Mouse (Mus musculus) small intestine, adult 2 months (tissue): ENCODE measurements around the gene Poc1b. TPM values are rescaled to one million over a fixed set of nuclear protein-coding genes. Genes with fewer than 3 reads are reported as not detected.

Experiments
- H3K27ac ChIP-seq: fragments of 200-500 bp; 2 replicates; pipeline ENCODE4 v1.5.1; 2012; ENCODE audit warnings: low read depth, low read length, control low read depth, inconsistent platforms; ENCODE audit not compliant: insufficient read depth
- H3K27me3 ChIP-seq: fragments of 200-500 bp; 2 replicates; pipeline ENCODE4 v1.6.1; 2012; ENCODE audit warnings: mild to moderate bottlenecking, moderate library complexity, low read length, inconsistent platforms; ENCODE audit not compliant: control insufficient read depth, insufficient read depth
- H3K36me3 ChIP-seq: fragments of 200-500 bp; 2 replicates; pipeline ENCODE4 v1.6.1; 2012; ENCODE audit warnings: mild to moderate bottlenecking, low read length, control low read depth, inconsistent platforms; ENCODE audit not compliant: control insufficient read depth, insufficient read depth
- H3K4me1 ChIP-seq: fragments of 200-500 bp; 2 replicates; pipeline ENCODE4 v1.6.1; 2012; ENCODE audit warnings: low read length, inconsistent platforms, mixed read lengths; ENCODE audit not compliant: control insufficient read depth, insufficient read depth, insufficient read length
- H3K4me3 ChIP-seq: fragments of 200-500 bp; 2 replicates; pipeline ENCODE4 v1.5.1; 2012; ENCODE audit warnings: low read depth, mild to moderate bottlenecking, control low read depth, inconsistent platforms, low read length, moderate library complexity
- CTCF ChIP-seq: fragments of 200-500 bp; IDR thresholded peaks from 2 replicates; pipeline ENCODE4 v1.5.1; 2012; ENCODE audit warnings: low read depth, mild to moderate bottlenecking, control low read depth, inconsistent platforms, low read length, moderate library complexity, mixed read lengths; ENCODE audit not compliant: insufficient replicate concordance, insufficient read length; ENCODE audit errors: extremely low read depth
- POLR2A ChIP-seq: fragments of 200-500 bp; IDR thresholded peaks from 2 replicates; pipeline ENCODE4 v1.6.1; 2012; ENCODE audit warnings: low read depth, mild to moderate bottlenecking, control low read depth, inconsistent platforms, low read length, moderate library complexity
- WGBS: fragments of 180-500 bp; shearing (Covaris S2); methylation state at CpG from one replicate; pipeline ENCODE4 v1.1.7; 2018; 5-methylcytosine and 5-hydroxymethylcytosine counted together
- polyA plus RNA-seq: library from polyadenylated mRNA; depleted of rRNA; stranded (reverse); fragments of >200 nt; gene quantifications from 2 replicates; pipeline ENCODE4 v1.2.3, GENCODE M21; 2012

Gene Poc1b
- polyA plus RNA-seq, 1 experiment, result 5.5 TPM

DNA sequence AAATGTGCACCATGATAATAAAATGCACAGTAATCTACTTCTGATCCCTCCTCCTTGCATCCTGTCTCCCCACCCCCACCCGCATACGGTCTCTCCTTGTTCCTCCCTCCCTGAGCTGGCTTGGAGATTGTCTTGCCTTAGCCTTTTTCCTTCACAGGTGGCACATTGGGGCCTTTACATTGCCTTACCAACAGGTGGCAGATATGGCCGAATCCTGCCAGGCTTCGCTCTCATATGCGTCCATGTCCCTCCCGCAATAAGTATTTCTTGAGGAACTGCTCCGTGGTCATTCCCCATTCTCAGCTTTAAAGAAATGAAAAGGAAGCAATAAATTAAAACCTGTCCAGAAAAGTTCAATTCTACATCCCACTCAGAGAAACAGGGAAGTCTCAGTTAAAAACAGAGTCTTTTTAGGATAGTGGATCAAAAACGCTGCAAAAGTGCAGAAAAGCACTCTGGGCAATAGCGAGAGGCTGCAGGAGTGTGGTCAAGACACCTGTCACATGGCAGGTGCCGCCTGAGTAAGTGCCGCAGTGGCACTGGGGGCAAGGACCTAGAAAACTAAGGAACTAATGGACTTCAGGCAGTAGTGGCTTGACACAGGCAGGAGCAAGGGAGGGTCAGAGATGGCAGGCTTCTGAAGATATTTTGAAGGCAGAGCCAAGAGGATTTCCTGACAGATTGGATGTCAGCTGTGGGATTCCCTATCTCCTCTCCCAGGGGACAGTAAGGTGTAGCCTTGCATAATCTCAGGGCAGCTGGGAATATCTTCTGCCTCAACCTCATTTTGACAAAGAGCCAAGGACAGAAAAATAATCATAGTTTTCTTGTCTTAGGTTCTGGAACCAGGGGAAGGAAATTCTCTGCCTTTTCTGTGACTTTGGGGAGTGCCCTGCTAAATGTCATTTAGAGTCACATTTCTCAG lies 62.3 kb downstream of the Poc1b start:
- 68% methylated on average over 11 of the region's 11 CpGs for WGBS
- Histone ChIP-seq H3K4me1 (peaks cover 8% of the 10 kb centered on the region), H3K27me3 (no peaks in the 10 kb centered on the region), H3K27ac (peak overlapping the region; percentile 77), H3K4me3 (no peak overlapping the region), H3K36me3 (no peaks in the 10 kb centered on the region)
- TF ChIP-seq CTCF (peak; percentile 12; the same call in 1 of the 2 replicates), POLR2A (no peak)

DNA sequence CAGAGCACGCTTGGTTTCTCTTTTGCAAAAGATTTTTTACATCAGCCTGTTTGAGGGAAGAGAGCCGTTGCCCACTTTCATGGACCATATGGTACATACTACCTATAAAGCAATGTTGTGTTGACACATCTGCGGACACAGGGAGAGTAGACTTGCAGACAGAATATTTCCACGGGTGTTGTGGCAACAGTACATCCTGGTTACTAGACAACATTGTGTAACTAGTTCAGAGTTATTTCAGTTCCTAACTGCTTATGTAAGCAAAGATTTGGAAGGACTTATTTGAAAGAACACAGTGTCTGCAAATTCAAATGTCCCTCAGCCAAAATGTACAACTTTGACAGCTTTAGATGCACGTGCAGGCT lies 62.9 kb downstream of the Poc1b start:
- WGBS, result 64% methylated on average over 5 of the region's 5 CpGs
- H3K27me3 ChIP-seq, result no peaks in the 10 kb centered on the region
- peaks cover 8% of the 10 kb centered on the region for H3K4me1 ChIP-seq
- TF ChIP-seq CTCF (no peak), POLR2A (no peak)
- H3K36me3 ChIP-seq, result no peaks in the 10 kb centered on the region
- H3K27ac ChIP-seq, result peak overlapping the region; percentile 77
- H3K4me3 ChIP-seq, result no peak overlapping the region

DNA sequence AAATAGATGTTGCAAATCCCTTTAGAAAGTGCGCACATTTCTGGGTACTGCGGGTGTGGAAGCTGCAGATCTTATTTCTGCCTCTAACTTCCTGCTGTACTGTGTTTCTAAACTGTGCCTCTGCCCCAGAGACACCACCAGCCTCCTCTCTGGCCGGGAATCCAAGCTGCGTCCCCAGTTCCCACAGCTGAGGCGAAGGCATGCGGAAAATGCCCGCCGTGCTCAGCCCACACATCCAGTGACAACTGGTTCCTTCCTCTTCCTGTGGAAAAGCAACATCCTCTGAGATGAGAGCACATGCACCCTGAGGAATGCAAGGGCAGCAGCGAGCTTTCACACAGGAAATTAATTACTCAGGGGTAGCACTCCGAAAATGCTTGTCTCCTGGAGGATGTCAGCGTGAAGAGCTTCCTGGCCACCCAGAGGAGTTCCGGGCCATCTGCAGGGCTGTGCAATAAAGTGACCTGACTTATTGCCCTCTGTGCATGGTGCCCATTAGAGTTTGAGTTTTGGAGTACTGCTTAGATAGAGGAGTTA lies 65.2 kb downstream of the Poc1b start:
- 55% methylated on average over 12 of the region's 12 CpGs for WGBS
- Histone ChIP-seq H3K4me3 (0 out of 2 replicates have a peak overlapping the region, but pooled peaks have one; percentile 6), H3K27me3 (no peaks in the 10 kb centered on the region), H3K27ac (peak overlapping the region; percentile 85), H3K36me3 (no peaks in the 10 kb centered on the region), H3K4me1 (peaks cover 4% of the 10 kb centered on the region; the same call in 1 of the 2 replicates)
- TF ChIP-seq CTCF (no peak), POLR2A (0 out of 2 replicates have a peak, but pooled peaks have one; percentile 22)

DNA sequence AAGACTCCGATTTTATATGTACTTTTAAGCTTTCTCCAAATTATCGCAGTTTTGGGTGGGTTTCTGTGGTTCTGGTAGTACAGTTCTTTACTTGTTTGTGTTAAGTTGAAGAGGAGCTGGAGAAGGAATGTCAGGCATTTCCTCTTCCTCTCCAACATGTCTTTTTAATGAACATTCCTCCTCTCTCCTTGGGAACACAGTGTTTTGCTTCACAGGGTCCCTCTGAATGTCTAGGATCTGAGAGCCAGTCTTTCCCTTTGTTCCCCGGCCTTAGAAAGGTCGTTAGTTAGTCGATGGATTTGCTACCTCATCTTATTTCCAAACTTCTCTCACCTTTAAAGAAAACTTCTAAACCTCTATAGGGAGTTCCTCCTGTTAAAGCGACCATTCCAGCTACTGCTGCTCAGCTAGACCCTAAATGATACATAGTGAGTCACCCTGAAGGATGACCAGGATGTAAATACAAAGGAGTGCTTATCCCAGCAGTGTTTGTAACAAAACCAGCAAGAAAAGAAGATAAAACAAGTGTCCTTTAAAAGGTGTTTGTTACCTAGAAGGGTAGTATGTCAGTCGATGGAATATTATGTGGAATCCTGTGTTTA lies 66.2 kb downstream of the Poc1b start:
- no peak overlapping the region for H3K4me3 ChIP-seq
- TF ChIP-seq CTCF, result no peak
- no peak overlapping the region for H3K27ac ChIP-seq

DNA sequence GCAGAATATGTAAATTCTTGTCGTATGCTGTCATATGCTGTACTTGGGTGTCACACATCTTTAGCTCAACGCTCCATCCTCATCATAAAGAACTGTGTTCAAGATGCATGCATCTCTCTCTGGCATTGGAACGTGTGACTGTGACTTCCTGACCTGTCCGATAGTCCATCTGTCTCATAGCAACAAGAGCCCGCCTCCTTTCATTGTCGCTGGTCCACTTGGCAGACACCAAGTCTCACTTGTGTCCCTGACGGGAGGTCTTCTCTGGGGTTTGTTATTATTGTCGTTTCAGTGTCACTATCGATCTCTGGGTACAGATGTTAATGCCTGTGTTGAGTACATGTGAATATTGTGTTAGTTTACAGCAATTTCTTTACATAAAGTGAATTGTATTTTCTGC lies 70.1 kb downstream of the Poc1b start:
- Histone ChIP-seq H3K4me3 (no peak overlapping the region), H3K36me3 (no peaks in the 10 kb centered on the region), H3K27ac (no peak overlapping the region), H3K27me3 (no peaks in the 10 kb centered on the region), H3K4me1 (no peaks in the 10 kb centered on the region; the same call in 1 of the 2 replicates)
- TF ChIP-seq CTCF, result no peak
- no peak for TF ChIP-seq POLR2A
- 86% methylated on average over 9 of the region's 9 CpGs for WGBS

More for the DNA sequence above, 66.2 kb downstream of the Poc1b start:
- Histone ChIP-seq H3K36me3 (no peaks in the 10 kb centered on the region), H3K27me3 (no peaks in the 10 kb centered on the region), H3K4me1 (peaks cover 4% of the 10 kb centered on the region; the same call in 1 of the 2 replicates)
- WGBS, result 66% methylated on average over 7 of the region's 7 CpGs

DNA sequence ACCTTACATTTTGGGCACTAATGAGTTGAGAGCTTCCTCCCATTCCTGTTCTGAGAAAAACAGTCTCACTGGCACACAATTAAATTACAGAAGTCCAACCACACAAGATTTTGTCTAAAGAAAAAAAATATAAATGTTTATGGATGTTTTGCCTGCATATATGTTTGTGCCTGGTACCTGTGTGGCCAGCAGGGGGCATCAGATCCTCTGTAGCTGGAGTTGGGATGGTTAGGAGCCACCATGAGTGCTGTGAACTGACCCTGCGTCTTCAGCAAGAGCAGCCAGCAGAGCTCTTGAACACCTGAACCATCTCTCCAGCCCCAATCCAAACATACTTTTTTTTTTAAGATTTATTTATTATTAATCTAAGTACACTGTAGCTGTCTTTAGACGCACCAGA lies 71.3 kb downstream of the Poc1b start:
- H3K36me3 ChIP-seq, result no peaks in the 10 kb centered on the region
- TF ChIP-seq POLR2A (no peak), CTCF (peak; percentile 42; the same call in 1 of the 2 replicates)
- H3K27me3 ChIP-seq, result no peaks in the 10 kb centered on the region
- no peaks in the 10 kb centered on the region; the same call in 1 of the 2 replicates for H3K4me1 ChIP-seq
- H3K27ac ChIP-seq, result no peak overlapping the region
- 95% methylated on average over 2 of the region's 2 CpGs for WGBS
- no peak overlapping the region for H3K4me3 ChIP-seq

DNA sequence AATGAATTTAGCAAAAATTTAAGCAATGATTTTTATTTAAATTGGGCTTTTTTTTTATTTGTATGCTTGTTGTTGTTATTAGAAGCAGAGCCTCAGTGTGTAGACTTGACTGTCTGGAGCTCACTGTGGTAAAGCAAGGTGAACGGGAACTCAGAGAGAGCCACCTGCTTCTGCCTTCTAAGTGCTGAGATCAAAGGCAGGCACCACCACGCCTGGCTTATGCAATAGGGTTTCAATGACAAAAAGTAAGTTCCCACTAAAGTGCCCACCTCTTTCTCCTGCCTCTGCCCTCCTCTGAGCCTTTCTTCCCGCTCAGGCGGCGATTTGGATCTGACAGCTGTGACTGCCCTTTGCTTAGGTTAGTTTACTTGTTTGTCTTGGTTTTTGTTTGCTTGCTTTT lies 72.3 kb downstream of the Poc1b start:
- Histone ChIP-seq H3K27ac (no peak overlapping the region), H3K36me3 (no peaks in the 10 kb centered on the region), H3K4me1 (no peaks in the 10 kb centered on the region; the same call in 1 of the 2 replicates), H3K4me3 (no peak overlapping the region), H3K27me3 (no peaks in the 10 kb centered on the region)
- 88% methylated on average over 5 of the region's 5 CpGs for WGBS
- TF ChIP-seq POLR2A, result no peak
- no peak for TF ChIP-seq CTCF
